Mouse (Mus musculus) hindlimb bud, embryonic 11.5 days (tissue): Measurements from ENCODE around the gene Sec14l3.
"Not testable (repeated sequence)": the region's sequence is repeated elsewhere in the genome, so short reads cannot be mapped to it uniquely, and the experiment has no call there.

Experiments
- DNase-seq: peaks from one replicate; pipeline ENCODE4 v3.0.0-alpha.2; 2012; ENCODE audit warnings: low read depth, low spot score; ENCODE audit errors: extremely low spot score

Gene Sec14l3

DNA sequence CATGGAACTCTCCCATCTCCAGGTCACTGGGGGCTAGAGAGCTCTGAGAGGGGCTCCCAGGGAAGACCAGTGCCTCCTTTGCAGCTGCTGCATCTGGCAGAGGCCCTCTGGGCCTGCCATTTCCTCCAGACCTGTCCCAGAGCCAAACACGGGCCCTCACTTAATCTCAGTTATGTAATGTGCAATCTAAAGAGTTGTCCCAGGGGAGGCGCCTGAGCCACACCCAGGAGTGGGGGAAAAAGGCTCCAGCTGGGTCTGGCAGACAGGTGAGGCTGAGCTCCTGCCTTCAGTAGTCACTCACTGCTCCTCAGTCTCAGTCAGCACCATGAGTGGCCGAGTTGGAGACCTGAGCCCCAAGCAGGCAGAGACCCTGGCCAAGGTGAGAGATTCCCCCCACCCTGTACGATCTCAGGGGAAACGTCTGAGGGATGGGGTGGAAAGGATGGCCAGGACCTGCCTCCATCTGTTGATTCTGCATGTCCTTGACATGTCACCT lies at the start of gene Sec14l3:
Gene Sec14l3 (plus strand): TSS at position 215 of the 496 bp plus-strand sequence.
- DNase-seq = no peak

- not testable (repeated sequence) for DNase-seq
These were observed 48.8 kb upstream of the Sec14l3 start for GRCm38 (mm10) chr11:4015796-4016195.

DNA sequence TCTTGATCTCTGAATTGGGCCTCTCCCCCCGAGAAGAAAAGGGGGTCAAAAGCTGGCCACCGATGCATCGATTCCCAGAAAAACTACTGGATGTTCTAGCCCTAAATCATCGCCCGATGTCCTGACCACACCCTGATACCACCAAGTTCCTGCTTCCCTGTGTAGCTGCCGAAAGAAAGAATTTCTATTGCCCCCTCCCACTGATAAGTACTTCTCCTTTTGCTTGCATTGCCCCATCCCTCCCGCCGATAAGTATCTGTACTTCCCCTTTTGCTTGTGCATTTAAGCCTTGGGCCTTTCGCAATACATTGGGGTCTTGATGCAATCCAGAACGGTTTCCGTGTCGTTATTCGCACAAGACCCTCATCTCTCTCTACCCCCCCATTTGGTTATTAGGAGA lies 42.5 kb upstream of the Sec14l3 start:
- DNase-seq = not testable (repeated sequence)

DNA sequence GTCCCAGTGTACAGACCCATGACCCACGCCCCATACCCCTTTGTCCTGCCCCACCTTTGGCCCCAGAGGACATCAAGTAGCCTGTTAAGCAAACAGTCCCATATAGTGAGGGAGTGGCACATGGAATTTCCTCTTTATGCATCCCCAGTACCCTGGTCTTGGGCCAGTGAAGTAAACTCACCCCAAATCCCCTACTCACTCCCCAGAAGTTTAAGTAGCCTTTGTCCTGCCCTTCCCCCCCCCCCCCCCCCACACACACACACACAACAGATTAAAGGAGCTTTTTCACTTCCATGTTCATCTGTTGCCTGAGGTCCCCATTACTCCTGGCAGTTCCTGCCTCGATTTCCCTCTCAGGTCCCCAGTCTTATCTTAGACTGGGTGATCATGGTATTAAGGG lies 41.3 kb upstream of the Sec14l3 start:
- DNase-seq = no peak

DNA sequence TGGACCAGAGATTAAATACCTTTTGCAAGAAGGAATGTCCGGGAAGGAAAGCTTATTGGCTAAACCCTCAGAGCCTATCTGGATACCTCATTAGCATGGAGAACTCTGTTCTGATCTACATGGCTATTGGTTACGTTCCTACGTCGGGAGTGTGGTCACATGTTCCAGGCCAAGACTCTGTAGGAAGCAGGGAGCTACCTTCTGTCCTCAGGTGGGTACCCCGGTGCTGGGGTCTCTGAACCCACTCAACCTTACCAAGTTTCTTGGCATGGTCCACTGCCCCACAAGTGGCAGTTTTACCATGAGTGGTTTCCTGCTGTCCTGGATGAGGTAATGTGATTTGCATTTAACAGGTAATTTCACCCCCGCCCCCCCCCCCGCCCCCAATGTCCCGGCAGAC lies 37.6 kb upstream of the Sec14l3 start:
- DNase-seq = no peak

DNA sequence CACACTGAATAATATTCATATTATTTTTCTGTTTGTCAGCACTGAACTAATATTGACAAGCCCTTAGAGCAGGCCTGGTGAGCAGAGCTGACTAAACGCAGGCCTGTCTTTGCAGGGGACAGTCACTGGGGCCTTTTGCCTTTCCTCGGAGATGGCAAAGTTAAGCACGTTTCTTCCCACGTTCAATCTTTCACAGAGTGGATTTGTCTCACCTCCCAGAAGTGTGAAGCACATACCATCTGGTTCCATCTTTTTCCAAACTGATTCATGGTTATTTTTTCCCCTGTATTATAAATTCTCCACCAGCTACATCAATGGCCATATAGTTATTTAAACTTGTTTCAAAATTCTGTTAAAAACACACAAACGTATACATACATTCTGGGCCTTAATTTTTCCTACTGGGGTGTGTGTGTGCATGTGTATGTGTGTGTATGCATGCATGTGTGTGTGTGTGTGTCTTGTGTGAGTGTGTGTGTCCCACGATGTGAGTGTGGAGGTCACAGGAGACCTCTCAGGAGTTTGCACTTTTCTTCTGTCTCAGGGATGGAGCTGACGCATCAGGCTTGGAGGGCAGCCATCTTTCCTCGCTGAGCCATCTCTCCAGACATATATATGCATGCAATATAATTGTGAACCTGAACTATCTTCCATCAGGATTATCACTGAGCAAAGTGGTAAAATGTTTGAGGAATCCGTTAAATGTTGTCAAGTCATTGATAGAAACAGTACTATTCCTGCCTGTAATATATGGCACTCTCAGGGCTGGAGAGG lies 36.9 kb upstream of the Sec14l3 start:
- DNase-seq = no peak

DNA sequence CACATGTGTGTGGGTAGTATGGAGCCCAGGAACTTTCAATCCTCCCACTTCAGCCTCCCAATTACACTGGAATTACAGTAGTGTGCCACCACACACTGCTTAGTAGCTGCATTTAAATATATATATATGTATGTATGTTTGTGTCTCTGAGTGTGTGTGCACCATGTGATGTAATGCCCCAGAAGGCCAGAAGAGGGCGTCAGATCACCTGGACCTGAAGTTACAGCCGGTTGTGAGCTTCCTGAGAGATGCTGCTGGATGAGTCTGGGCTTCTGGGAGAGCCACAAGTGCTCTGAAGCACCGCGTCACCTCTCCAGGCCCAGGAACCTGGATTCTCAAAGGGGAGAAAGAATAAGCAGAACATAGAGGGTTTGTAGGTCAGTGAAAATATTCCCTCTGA lies 35.3 kb upstream of the Sec14l3 start:
- DNase-seq = no peak

DNA sequence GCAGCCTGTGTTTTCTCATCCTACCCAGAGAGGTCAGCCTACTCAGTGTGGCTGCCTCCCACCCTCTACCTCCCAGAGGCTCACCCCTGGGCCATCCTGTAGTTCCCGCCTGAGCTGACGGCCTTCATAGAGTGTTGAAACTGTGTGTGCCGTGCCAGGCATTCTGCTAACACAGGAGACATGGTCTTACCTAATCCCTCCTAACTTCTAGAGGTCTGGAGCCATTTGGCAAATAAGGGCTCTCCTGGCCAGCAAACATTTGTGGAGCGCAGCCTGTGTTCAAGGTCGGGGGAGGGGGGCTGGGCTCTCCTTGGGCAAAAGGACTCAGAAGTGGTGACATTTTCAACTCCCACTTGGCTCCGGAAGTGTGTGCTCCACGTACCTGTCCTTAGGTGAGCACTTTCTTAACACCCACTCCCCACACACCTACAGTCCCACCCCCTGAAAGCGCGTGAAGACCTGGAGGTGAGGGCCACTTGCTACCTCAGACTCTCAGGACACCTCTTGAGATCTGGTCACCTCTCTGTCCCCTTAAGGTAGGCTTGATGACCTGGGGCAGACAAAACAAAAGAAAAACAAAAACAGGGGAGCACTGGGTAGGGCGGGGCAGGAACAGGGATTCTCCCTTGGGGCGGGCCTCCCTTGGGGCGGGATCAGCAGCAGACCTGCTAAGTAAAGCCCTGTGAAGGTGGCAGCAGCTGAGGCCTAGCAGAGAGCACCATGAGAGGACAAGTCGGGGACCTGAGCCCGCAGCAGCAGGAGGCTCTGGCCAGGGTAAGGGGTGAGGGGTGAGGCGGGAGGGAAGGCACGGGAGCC lies 33.3 kb upstream of the Sec14l3 start, which contains the start of gene Sec14l4:
Gene Sec14l4 (plus strand): TSS at position 337 of the 816 bp plus-strand sequence.
- no peak for DNase-seq

GRCm38 (mm10) chr11:4031961-4032360 lies 32.7 kb upstream of the Sec14l3 start:
- DNase-seq = no peak

DNA sequence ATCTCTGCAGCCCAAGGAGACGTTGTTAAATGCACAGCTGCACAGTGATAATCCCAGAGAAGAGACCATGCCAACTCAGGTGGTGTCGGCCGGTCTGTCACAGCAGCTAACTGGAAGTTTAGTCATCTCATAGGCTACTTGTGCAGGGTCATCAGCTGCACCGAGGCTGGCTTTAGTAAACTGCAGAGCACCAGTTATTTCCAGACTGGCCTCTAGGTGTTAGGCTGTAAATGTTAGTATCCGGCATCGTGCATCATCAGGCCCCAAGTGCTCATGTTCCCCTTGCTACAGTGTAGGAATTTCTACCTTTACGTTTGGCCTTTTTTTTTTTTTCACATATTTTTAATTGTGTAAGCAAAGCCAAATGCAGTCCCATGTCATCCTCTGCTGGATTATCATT lies 31.2 kb upstream of the Sec14l3 start:
- DNase-seq = no peak

- DNase-seq = no peak
These were observed 30.5 kb upstream of the Sec14l3 start for GRCm38 (mm10) chr11:4034169-4034568.

GRCm38 (mm10) chr11:4035116-4035892 lies 29.3 kb upstream of the Sec14l3 start:
- no peak for DNase-seq

GRCm38 (mm10) chr11:4035916-4036315 lies 28.7 kb upstream of the Sec14l3 start:
- DNase-seq = no peak

GRCm38 (mm10) chr11:4036365-4037084 lies 28.1 kb upstream of the Sec14l3 start:
- DNase-seq = no peak

- DNase-seq = no peak
These were observed 24.7 kb upstream of the Sec14l3 start for GRCm38 (mm10) chr11:4039951-4040350.

DNA sequence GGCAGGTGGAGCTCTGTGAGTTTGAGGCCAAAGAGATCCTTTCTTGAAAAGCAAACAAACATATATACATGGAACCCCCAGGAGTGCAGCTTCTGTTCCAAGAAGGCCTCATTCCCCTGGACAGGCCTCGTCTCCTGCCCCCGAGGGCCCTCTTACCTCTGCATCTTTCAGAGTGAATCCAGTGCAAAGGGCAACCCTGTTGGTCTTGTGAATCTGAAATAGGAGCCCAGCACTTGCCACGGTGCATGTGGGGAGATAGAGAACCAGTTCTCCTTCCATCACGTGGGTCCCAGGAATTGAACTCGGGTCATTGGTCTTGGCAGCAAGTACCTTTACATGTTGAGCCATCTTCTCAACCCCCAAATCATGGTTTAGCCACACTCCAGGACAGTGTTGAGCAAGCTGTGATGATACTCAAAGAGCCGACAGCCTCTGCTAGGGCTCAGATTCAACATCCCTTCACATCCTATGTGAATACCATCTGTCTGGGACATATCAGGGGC lies 23.5 kb upstream of the Sec14l3 start:
- DNase-seq = no peak

DNA sequence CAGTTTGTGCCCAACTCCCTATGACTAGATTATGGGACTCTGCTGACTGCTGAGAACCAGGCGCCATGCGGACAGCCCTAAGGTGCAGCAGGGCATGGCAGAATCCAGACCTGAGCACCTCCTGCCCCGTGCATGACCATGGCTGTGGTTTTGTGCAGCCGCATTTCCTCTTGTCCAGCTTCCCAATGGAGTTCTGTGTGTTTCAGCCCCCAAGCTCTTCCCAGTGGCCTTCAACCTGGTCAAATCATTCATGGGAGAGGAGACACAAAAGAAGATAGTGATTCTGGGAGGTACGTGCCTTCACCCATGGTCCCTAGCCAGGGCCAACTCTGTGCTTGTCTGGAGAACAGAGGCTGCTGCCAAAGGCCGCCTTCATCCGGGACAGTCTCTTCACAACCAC lies 21.6 kb upstream of the Sec14l3 start:
- no peak for DNase-seq

- no peak for DNase-seq
These were observed 18.1 kb upstream of the Sec14l3 start for GRCm38 (mm10) chr11:4046526-4046925.

GRCm38 (mm10) chr11:4047766-4048165 lies 16.9 kb upstream of the Sec14l3 start:
- no peak for DNase-seq

- no peak for DNase-seq
These were observed 16.2 kb upstream of the Sec14l3 start for GRCm38 (mm10) chr11:4048438-4048837.
